Mouse (Mus musculus) stomach, embryonic 14.5 days (tissue): Measurements from ENCODE around the gene Cdc7. TPM values are rescaled to one million over a fixed set of nuclear protein-coding genes. Genes with fewer than 3 reads are reported as not detected.

Source experiments
- ATAC-seq: fragments of 200-750 bp; cut with Nextera tagmentation; 2 replicates; pipeline ENCODE4 v1.8.0; 2017; ENCODE audit warnings: low read depth, moderate TSS enrichment; ENCODE audit not compliant: insufficient number of reproducible peaks, insufficient read depth, low FRiP score
- H3K27ac ChIP-seq: fragments of 300-500 bp; sonication (generic); 2 replicates; pipeline ENCODE4 v1.5.1; 2014; ENCODE audit warnings: mild to moderate bottlenecking, low read length, moderate library complexity, mixed read lengths
- H3K27me3 ChIP-seq: fragments of 300-500 bp; sonication (generic); 2 replicates; pipeline ENCODE4 v1.6.1; 2014; ENCODE audit warnings: low read length, control low read depth, mixed read lengths; ENCODE audit not compliant: control insufficient read depth, insufficient read depth
- H3K36me3 ChIP-seq: fragments of 300-500 bp; sonication (generic); 2 replicates; pipeline ENCODE4 v1.6.1; 2014; ENCODE audit warnings: mild to moderate bottlenecking, control low read depth, low read length, moderate library complexity, mixed read lengths; ENCODE audit not compliant: control insufficient read depth, insufficient read depth
- H3K4me1 ChIP-seq: fragments of 300-500 bp; sonication (generic); 2 replicates; pipeline ENCODE4 v1.6.1; 2014; ENCODE audit warnings: low read length, control low read depth, mixed read lengths; ENCODE audit not compliant: control insufficient read depth, insufficient read depth
- H3K4me2 ChIP-seq: fragments of 300-500 bp; sonication (generic); replicated peaks from 2 replicates; pipeline ENCODE4 v1.6.1; 2014; ENCODE audit warnings: low read depth, low read length, control low read depth
- H3K4me3 ChIP-seq: fragments of 300-500 bp; sonication (generic); 2 replicates; pipeline ENCODE4 v1.5.1; 2014; ENCODE audit warnings: low read depth, low read length, control low read depth
- H3K9ac ChIP-seq: fragments of 300-500 bp; sonication (generic); replicated peaks from 2 replicates; pipeline ENCODE4 v1.6.1; 2014; ENCODE audit warnings: low read depth, mild to moderate bottlenecking, control low read depth, low read length, moderate library complexity, mixed read lengths
- H3K9me3 ChIP-seq: fragments of 300-500 bp; sonication (generic); 2 replicates; pipeline ENCODE4 v1.6.1; 2016; ENCODE audit warnings: low read depth, low read length, control low read depth; ENCODE audit not compliant: control insufficient read depth
- WGBS: fragments of 180-500 bp; shearing (Covaris S2); extraction: QIAGEN DNeasy Blood & Tissue Kit; methylation state at CpG from one replicate; pipeline ENCODE4 v1.1.7; 2014; 5-methylcytosine and 5-hydroxymethylcytosine counted together
- polyA plus RNA-seq: library from polyadenylated mRNA; unstranded; fragments of >200 nt; fragmentation: Nextera tagmentation; extraction: Ambion mirVana; gene quantifications from 2 replicates; pipeline ENCODE4 v1.2.1, GENCODE M21; 2014

Cdc7 gene
- polyA plus RNA-seq, 1 experiment from 2014 or later, result 55.0 TPM

- Histone ChIP-seq H3K36me3 (no peaks in the 10 kb centered on the region), H3K9me3 (no peaks in the 10 kb centered on the region), H3K9ac (no peak overlapping the region), H3K4me1 (peaks cover 24% of the 10 kb centered on the region), H3K4me2 (no peak overlapping the region), H3K4me3 (no peak overlapping the region), H3K27ac (no peak overlapping the region), H3K27me3 (no peaks in the 10 kb centered on the region)
- WGBS, result 84% methylated on average over 3 of the region's 3 CpGs
- no peak for ATAC-seq
Observed at GRCm38 (mm10) chr5:107022064-107022428, 57.9 kb downstream of the Cdc7 start.

DNA sequence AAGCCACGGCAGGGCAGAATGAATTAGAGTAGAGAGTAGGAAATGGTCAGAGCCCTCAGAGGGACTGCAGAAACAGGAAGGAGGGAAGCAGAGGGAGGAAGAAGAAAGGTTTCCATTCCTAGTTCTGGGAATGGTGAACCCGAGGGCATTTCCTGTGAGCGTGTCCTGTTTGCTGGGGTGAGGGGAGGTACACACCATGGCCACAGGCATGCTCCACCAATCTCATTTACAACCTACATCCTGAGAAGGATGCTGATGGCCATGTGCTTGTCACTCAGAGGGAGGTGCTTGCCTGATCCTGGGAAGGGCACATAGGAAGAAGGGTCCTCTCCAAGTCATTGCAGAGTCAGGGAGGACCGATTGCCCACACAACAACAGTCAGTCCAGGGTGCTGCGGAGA, 59.8 kb downstream of the Cdc7 start:
- ATAC-seq, result no peak
- H3K27ac ChIP-seq, result no peak overlapping the region
- no peak overlapping the region for H3K4me2 ChIP-seq

DNA sequence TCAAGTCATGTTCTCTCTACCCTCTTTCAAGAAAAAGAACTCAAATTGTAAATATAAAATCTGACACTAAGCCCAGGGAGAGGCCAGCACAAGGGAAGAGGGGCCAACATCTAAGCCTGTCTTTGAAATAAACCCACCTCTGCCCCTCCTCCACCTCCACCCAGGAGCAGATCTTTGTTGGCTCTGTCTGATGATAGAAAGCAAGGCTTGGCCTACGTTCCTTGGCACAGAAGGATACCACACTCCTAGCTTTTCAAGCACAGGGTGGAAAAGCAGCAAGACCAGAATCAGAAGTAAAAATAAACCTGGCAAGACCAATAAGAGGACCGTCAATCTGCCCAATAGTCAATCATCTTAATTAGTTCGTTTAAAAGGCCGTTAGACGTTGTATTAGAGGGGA, 61.2 kb downstream of the Cdc7 start:
- H3K27ac ChIP-seq, result no peak overlapping the region
- no peaks in the 10 kb centered on the region for H3K9me3 ChIP-seq
- no peak overlapping the region for H3K9ac ChIP-seq
- H3K4me3 ChIP-seq, result no peak overlapping the region
- no peaks in the 10 kb centered on the region for H3K36me3 ChIP-seq
- no peak overlapping the region for H3K4me2 ChIP-seq
- peaks cover 33% of the 10 kb centered on the region for H3K4me1 ChIP-seq
- no peak for ATAC-seq
- H3K27me3 ChIP-seq, result no peaks in the 10 kb centered on the region
- 54% methylated on average over 5 of the region's 5 CpGs for WGBS

More for the DNA sequence above, 59.8 kb downstream of the Cdc7 start:
- Histone ChIP-seq H3K9ac (no peak overlapping the region), H3K36me3 (no peaks in the 10 kb centered on the region), H3K27me3 (no peaks in the 10 kb centered on the region), H3K4me1 (peaks cover 25% of the 10 kb centered on the region), H3K4me3 (no peak overlapping the region), H3K9me3 (no peaks in the 10 kb centered on the region)
- WGBS, result 59% methylated on average over 5 of the region's 5 CpGs

DNA sequence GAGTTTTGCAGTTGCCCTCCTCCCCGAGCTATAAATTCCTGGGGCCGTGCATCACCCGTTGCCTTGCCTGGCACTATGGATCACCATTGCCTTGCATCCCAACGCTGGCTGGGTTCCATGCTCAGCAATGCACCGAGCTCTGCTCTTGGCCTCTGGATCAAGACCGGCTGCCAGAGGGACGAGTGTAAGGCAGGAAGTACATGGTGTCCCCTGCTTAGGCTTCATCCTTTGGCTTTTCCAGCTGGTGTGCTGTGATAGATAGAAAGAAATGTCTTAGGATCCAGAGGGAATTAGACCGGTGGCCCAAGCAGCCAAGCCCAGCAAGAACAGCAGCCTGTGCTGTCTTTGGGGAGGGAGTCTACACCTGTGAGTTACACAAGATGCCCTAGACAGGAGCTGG, 61.7 kb downstream of the Cdc7 start:
- Histone ChIP-seq H3K4me3 (no peak overlapping the region), H3K36me3 (no peaks in the 10 kb centered on the region), H3K4me2 (no peak overlapping the region), H3K4me1 (peaks cover 33% of the 10 kb centered on the region), H3K9me3 (no peaks in the 10 kb centered on the region), H3K27me3 (no peaks in the 10 kb centered on the region), H3K27ac (no peak overlapping the region), H3K9ac (no peak overlapping the region)
- ATAC-seq, result no peak
- WGBS, result 67% methylated on average over 8 of the region's 8 CpGs

DNA sequence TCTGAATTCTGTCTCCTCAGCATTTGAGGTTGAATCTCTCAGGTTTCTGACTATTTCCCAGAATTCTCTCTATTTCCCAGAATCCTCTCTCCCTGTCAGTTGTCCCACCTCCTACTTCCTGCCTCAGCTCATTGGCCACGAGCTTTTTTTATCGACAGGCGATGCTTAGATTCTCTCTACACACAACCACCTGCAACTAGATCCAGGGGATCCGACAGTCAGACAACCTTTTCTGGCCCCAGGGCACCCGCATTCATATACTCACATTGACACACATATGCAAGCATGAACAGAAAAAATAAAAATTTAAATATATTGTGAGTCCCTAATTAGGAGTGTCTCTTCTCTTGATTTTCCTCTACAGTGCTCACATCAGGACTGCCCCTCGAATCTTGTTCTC, 63.5 kb downstream of the Cdc7 start:
- Histone ChIP-seq H3K27ac (no peak overlapping the region), H3K9me3 (no peaks in the 10 kb centered on the region), H3K36me3 (no peaks in the 10 kb centered on the region), H3K4me1 (peaks cover 30% of the 10 kb centered on the region), H3K27me3 (no peaks in the 10 kb centered on the region), H3K4me3 (no peak overlapping the region), H3K9ac (no peak overlapping the region), H3K4me2 (no peak overlapping the region)
- ATAC-seq, result no peak
- WGBS, result 88% methylated on average over 6 of the region's 6 CpGs

DNA sequence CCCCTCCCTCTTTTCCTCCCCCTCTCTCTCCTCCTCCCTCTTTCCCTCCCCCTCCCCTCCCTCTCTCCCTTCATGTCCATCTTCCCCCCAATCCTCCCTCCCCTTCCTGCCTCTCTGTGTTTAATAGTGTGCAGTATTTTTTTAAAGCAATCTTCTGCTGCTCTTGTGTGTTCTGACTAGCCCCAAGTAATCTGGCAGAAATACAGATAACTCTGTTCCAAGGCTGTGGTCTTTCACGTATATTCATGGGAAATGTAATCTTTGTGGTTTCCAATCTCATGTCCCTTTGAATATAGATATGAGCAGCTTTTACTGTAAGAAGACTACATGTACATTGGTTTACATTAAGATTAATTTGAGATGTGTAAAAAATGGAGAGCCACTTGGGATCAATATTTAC, 64.4 kb downstream of the Cdc7 start:
- Histone ChIP-seq H3K4me1 (peaks cover 30% of the 10 kb centered on the region), H3K27me3 (no peaks in the 10 kb centered on the region), H3K4me2 (no peak overlapping the region), H3K27ac (peak overlapping the region; percentile 82), H3K9ac (no peak overlapping the region), H3K9me3 (no peaks in the 10 kb centered on the region), H3K36me3 (no peaks in the 10 kb centered on the region), H3K4me3 (no peak overlapping the region)
- peak; percentile 62 for ATAC-seq
- WGBS, result 14% methylated on average over 1 of the region's 1 CpGs

DNA sequence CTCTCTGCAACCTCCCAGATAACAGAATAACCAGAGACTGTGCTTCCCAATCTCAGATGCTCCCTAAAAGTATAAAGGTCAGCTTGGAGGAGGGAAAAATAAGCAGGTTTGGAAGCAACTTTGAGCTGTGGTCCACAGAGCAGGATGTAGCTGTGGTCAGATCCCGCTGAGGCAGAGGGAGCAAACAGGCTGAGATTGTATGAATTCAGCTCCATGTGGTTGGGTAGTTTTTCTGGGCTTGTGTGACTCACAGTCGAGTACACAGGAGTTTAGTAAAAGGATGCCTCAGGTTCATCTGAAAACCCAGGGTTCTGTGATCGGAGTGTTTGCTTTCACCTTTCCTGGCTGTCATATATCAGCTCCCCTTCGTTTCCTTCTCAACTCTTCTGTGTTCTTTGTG, 65.7 kb downstream of the Cdc7 start:
- Histone ChIP-seq H3K9me3 (no peaks in the 10 kb centered on the region), H3K4me1 (peaks cover 28% of the 10 kb centered on the region), H3K4me3 (no peak overlapping the region), H3K27me3 (no peaks in the 10 kb centered on the region), H3K9ac (no peak overlapping the region), H3K27ac (peak overlapping the region; percentile 55; the same call in 1 of the 2 replicates), H3K4me2 (no peak overlapping the region), H3K36me3 (no peaks in the 10 kb centered on the region)
- 47% methylated on average over 4 of the region's 4 CpGs for WGBS
- ATAC-seq, result no peak

DNA sequence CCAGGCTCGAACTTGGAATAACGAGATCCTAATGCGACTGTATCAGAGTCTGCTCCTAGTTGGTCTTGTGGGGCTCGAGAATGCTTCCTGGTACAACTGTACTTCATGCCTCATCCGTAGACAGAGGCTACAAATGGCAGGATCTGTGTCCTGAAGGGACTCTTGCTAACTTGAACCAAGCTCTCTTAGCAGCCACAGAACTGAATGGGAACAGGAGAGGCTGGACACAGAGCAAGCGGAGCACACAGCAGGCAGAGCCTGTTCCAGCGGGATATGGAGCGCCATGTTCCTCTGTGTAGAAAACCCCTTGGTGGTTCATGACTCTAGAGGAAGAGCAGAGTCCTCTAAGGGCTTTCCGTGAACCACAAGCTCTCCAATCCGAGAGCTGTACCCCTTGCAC, 66.7 kb downstream of the Cdc7 start:
- Histone ChIP-seq H3K9ac (no peak overlapping the region), H3K36me3 (no peaks in the 10 kb centered on the region), H3K27ac (no peak overlapping the region), H3K4me1 (peaks cover 29% of the 10 kb centered on the region), H3K4me2 (no peak overlapping the region), H3K4me3 (no peak overlapping the region), H3K9me3 (no peaks in the 10 kb centered on the region), H3K27me3 (no peaks in the 10 kb centered on the region)
- ATAC-seq, result no peak
- 94% methylated on average over 10 of the region's 10 CpGs for WGBS
